Mouse (Mus musculus) heart, postnatal 4 days (tissue): ENCODE data around the gene Gm38394. TPM values are rescaled to one million over a fixed set of nuclear protein-coding genes. Genes with fewer than 3 reads are reported as not detected.

Experiments used
- DNase-seq: peaks from one replicate; pipeline ENCODE4 v3.0.0; 2021
- total RNA-seq, 2 experiments: library from RNA; stranded (reverse); gene quantifications; 2 replicates each; pipeline ENCODE4 v1.2.3; 2021

Gm38394 gene
- total RNA-seq, 2 experiments from 2014 or later = 37.3 to 40.5 TPM

- DNase-seq = no peak
These were observed 2.3 kb upstream of the Gm38394 start for GRCm38 (mm10) chr1:133663427-133663826.

GRCm38 (mm10) chr1:133662941-133663340 is 1.8 kb upstream of the Gm38394 start:
- DNase-seq = no peak

- peak; percentile 85 for DNase-seq
These were observed 484 bp downstream of the Gm38394 start, which contains the start of gene Zbed6 for GRCm38 (mm10) chr1:133660466-133661202. Gene Zbed6, minus strand, starts transcription at chr1:133660885.

GRCm38 (mm10) chr1:133658878-133659277 is 2.2 kb downstream of the Gm38394 start:
- DNase-seq = no peak

- no peak for DNase-seq
These were observed 4.3 kb downstream of the Gm38394 start for GRCm38 (mm10) chr1:133656811-133657210.

GRCm38 (mm10) chr1:133653033-133653432 is 8.1 kb downstream of the Gm38394 start:
- DNase-seq = no peak

GRCm38 (mm10) chr1:133650288-133651055 is 10.6 kb downstream of the Gm38394 start:
- DNase-seq = no peak

GRCm38 (mm10) chr1:133645652-133646051 is 15.5 kb downstream of the Gm38394 start:
- no peak for DNase-seq

- no peak for DNase-seq
These were observed 20.0 kb downstream of the Gm38394 start for GRCm38 (mm10) chr1:133641163-133641562.

DNA sequence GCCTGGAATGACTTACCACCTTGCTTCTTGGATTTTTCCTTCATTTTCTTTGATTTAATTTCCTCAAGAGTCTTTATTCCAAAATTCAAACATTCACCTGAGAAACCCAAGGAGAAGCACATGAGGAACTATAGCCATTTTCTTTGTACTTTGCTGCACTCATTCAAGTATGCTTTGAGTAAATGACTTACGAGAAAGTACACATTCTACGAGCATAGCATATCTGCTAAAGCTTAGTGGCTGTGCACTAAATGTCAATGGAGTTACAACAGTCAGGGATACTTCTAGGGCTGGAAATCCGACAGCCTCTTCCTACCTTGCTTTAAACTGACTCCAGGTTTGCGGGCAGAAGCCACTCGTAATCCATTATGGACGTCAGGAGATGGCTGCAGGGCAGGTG is 22.6 kb downstream of the Gm38394 start:
- DNase-seq = no peak

GRCm38 (mm10) chr1:133632168-133632567 is 28.9 kb downstream of the Gm38394 start:
- peak; percentile 21 for DNase-seq

GRCm38 (mm10) chr1:133625052-133625451 is 36.1 kb downstream of the Gm38394 start:
- no peak for DNase-seq

DNA sequence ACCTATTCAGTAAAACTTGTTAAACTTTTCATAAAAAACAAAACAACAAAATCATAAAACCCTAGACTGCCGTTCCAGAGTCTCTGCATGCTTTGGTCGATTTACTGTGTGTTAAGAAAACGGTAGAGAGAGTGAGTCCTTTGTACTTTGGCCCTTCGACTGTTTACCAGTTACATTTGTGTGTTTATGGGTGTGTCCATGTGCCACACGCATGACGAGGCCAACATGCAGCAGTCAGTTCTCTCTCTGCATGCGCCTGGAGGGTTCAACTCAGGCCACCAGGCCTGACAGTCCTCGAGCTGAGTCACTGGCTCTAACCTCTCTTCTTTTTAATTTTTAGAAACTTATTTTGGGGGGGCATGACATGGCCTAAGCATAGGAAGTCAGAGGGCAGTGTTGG is 42.8 kb downstream of the Gm38394 start:
- DNase-seq = no peak

DNA sequence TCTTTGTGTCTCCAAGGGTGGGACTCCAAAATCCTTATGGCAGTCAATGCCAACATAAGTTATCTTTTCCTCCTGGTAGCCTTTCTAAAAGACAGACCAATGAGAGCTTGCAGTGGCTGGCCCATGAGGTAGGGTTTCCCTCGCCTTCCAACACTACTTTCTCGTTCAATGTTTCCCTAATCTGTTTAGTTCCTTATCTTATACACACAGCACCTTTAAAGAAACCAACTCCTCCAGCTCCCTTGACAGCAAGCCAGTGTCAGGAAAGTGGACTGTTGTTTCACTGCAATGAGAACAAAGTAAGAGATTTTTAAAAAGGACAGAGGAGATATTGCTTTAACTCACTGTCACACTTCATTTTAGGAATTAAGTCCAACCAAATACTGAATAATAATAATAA is 43.2 kb downstream of the Gm38394 start:
- DNase-seq = no peak

- DNase-seq = no peak
These were observed 47.3 kb downstream of the Gm38394 start for GRCm38 (mm10) chr1:133613817-133614216.

GRCm38 (mm10) chr1:133611436-133611835 is 49.7 kb downstream of the Gm38394 start:
- no peak for DNase-seq

GRCm38 (mm10) chr1:133610601-133611000 is 50.5 kb downstream of the Gm38394 start:
- DNase-seq = no peak

DNA sequence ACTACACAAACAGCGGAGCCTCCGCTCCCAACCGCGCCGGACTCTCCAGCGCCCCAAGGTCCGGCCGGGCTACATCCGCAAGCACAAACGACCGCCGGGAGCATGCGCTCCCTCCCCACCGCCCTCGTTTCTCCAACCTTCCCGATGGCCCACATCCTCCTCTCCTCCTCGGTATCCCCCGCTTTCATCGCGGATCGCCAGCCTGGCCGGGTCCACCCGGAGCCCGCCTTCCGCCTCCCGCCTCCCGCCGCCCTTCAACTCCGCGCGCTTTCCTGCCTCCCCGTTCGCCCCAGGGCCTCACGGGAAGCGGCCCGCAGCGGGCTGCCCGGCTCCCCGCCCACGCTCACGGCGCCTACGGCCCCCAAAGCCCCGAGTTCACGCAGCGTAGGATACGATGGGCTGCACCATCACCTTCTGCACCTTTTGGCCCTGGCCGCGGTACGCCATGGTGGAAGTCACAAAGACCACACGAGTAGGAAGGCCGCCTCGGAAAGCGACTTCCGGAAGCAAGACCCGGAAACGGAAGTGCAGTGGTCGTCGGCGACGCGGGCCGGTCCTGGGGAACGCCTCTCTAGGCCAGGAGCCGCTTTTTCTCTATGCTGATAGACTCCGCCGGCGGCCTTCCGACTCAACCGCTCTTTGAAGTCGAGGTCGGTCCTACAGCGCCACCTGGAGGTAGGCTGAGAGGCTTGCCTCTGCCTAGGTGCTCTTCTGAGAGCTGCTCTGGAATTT is 51.2 kb downstream of the Gm38394 start, which contains the start of gene Snrpe:
Gene Snrpe, minus strand, starts transcription at position 521 of the 732 bp plus-strand sequence.
- peak; percentile 99 for DNase-seq

DNA sequence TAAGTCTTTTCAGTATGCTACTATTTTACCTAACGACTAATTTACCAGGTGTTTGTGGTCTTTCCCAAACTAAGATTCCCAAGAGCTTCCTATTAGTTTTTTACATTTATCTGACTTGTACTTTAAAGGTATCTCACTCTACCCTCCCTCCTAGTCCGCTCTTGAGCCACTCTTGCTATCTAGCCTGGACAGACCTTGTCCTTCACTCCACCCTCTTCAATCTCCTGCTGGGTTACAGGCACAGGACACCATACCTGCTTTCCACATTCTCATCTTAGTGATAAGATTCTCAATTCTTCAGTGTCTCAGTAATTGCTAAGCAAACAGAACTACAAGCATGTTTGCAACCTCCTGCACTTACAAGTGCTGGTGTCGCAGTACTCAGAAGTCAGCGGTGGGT is 57.9 kb downstream of the Gm38394 start:
- DNase-seq = no peak

DNA sequence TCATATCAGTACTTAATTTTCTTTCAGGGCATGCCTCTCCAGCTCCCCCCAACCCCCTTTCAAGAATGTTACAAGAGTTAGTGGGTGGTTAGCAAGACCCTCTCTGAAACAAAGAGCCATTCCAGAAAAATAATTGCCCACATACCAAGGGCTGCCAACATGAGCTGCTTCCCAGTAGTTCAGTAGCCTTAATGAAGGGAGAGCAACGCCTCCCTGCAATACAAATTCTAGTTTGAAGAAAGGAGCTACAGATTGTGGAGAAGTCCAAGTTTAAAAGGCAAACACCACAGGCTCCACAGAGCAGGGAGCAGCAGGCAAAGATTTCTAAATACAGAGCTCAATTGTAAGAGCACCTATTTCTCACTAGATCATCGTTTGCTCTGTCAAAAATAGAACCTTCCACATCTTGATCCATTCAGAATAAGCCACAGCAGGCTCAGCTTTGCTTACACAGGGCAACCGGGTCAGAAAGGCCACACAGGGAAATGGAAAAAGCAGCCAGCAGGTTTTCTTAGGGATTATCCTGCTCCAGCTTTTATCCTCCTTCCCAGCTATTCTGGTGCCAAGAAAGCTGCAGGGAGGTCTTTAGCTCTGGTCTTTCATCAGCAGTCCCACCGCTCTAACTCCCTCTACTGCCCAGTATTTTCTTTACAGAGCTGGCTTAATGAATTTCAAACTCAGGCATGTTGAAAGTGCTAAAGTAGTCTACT is 64.7 kb downstream of the Gm38394 start:
- peak; percentile 38 for DNase-seq

- no peak for DNase-seq
These were observed 75.1 kb downstream of the Gm38394 start for GRCm38 (mm10) chr1:133585995-133586537.

- DNase-seq = no peak
These were observed 89.8 kb downstream of the Gm38394 start for GRCm38 (mm10) chr1:133571293-133571692.
